Mouse (Mus musculus) MEL (cell line): Measurements from ENCODE around the gene Tgm2. TPM values are rescaled to one million over a fixed set of nuclear protein-coding genes. Genes with fewer than 3 reads are reported as not detected.

Experiments
- DNase-seq: peaks from one replicate; pipeline ENCODE4 v3.0.0; 2011; ENCODE audit warnings: low read depth, low spot score
- H3K27ac ChIP-seq: 2 replicates; pipeline ENCODE4 v1.5.1; 2012; ENCODE audit warnings: low read depth, mild to moderate bottlenecking, control low read depth, low read length, moderate library complexity; ENCODE audit not compliant: control insufficient read depth
- H3K27me3 ChIP-seq, 2 experiments: fragments of 150-350 bp in 1 of 2; sonication (generic) in 1 of 2; 2 replicates each; pipeline ENCODE4 v1.6.1; 2012; ENCODE audit warnings: low read length in 2 of 2, mild to moderate bottlenecking in 2 of 2, improper control_type of control experiment in 1 of 2, moderate library complexity in 1 of 2; ENCODE audit not compliant: insufficient read depth in 2 of 2, control insufficient read depth in 1 of 2
- H3K36me3 ChIP-seq, 2 experiments: 2 replicates each; pipeline ENCODE4 v1.6.1; 2012 to 2014; ENCODE audit warnings: low read length in 2 of 2, improper control_type of control experiment in 1 of 2, inconsistent platforms in 1 of 2, mild to moderate bottlenecking in 1 of 2; ENCODE audit not compliant: insufficient read depth in 2 of 2, control insufficient read depth in 1 of 2
- H3K4me1 ChIP-seq, 2 experiments: fragments of 150-350 bp in 1 of 2; sonication (generic) in 1 of 2; 2 replicates each; pipeline ENCODE4 v1.6.1; 2012; ENCODE audit warnings: low read length in 2 of 2, improper control_type of control experiment in 1 of 2, mild to moderate bottlenecking in 1 of 2; ENCODE audit not compliant: insufficient read depth in 2 of 2, control insufficient read depth in 1 of 2
- H3K4me3 ChIP-seq, 2 experiments: fragments of 150-350 bp in 1 of 2; sonication (generic) in 1 of 2; 2 replicates each; pipeline ENCODE4 v1.5.1; 2012; ENCODE audit warnings: low read depth in 2 of 2, low read length in 2 of 2, mild to moderate bottlenecking in 2 of 2, moderate library complexity in 2 of 2, control low read depth in 1 of 2, improper control_type of control experiment in 1 of 2; ENCODE audit not compliant: control insufficient read depth in 1 of 2, insufficient read depth in 1 of 2
- H3K79me2 ChIP-seq: 2 replicates; pipeline ENCODE4 v1.6.1; 2012; ENCODE audit warnings: mild to moderate bottlenecking, low read length, moderate library complexity; ENCODE audit not compliant: control insufficient read depth, poor library complexity, insufficient read depth
- H3K9ac ChIP-seq: 2 replicates; pipeline ENCODE4 v1.6.1; 2012; ENCODE audit warnings: low read depth, mild to moderate bottlenecking, control low read depth, low read length, moderate library complexity; ENCODE audit not compliant: control insufficient read depth, poor library complexity, severe bottlenecking
- H3K9me3 ChIP-seq: fragments of 150-350 bp; sonication (generic); replicated peaks from 2 replicates; pipeline ENCODE4 v1.6.1; 2012; ENCODE audit warnings: mild to moderate bottlenecking, low read length, improper control_type of control experiment, moderate library complexity; ENCODE audit not compliant: insufficient read depth
- BHLHE40 ChIP-seq: IDR thresholded peaks from 2 replicates; pipeline ENCODE4 v1.6.1; 2012; ENCODE audit warnings: low read depth, mild to moderate bottlenecking, inconsistent platforms, low read length, improper control_type of control experiment, borderline replicate concordance
- CHD1 ChIP-seq: IDR thresholded peaks from 2 replicates; pipeline ENCODE4 v1.6.1; 2012; ENCODE audit warnings: low read depth, mild to moderate bottlenecking, inconsistent platforms, low read length, improper control_type of control experiment
- CTCF ChIP-seq, 3 experiments: IDR thresholded peaks in 2 of 3; conservative IDR thresholded peaks in 1 of 3; 2 replicates each; pipeline ENCODE4 v1.5.1; 2011 to 2012; ENCODE audit warnings: low read length in 3 of 3, low read depth in 2 of 3, mild to moderate bottlenecking in 2 of 3, improper control_type of control experiment in 1 of 3, inconsistent platforms in 1 of 3, mixed read lengths in 1 of 3, moderate library complexity in 1 of 3; ENCODE audit not compliant: control insufficient read depth in 1 of 3, insufficient read depth in 1 of 3, poor library complexity in 1 of 3, severe bottlenecking in 1 of 3
- E2F4 ChIP-seq: IDR thresholded peaks from 2 replicates; pipeline ENCODE4 v1.6.1; 2011; ENCODE audit warnings: low read depth, low read length, improper control_type of control experiment, borderline replicate concordance
- ELF1 ChIP-seq: IDR thresholded peaks from 2 replicates; pipeline ENCODE4 v1.6.1; 2014; ENCODE audit warnings: low read depth, mild to moderate bottlenecking, inconsistent platforms, low read length, improper control_type of control experiment, moderate library complexity
- ETS1 ChIP-seq: IDR thresholded peaks from 2 replicates; pipeline ENCODE4 v1.6.1; 2012; ENCODE audit warnings: low read depth, mild to moderate bottlenecking, inconsistent platforms, low read length, improper control_type of control experiment, moderate library complexity
- GABPA ChIP-seq: IDR thresholded peaks from 2 replicates; pipeline ENCODE4 v1.6.1; 2012; ENCODE audit warnings: low read depth, mild to moderate bottlenecking, inconsistent platforms, low read length, improper control_type of control experiment, moderate library complexity
- GATA1 ChIP-seq: IDR thresholded peaks from 2 replicates; pipeline ENCODE4 v1.6.1; 2011; ENCODE audit warnings: low read depth, low read length, improper control_type of control experiment
- HCFC1 ChIP-seq: IDR thresholded peaks from 2 replicates; pipeline ENCODE4 v1.6.1; 2012; ENCODE audit warnings: low read depth, mild to moderate bottlenecking, inconsistent platforms, low read length, improper control_type of control experiment, moderate library complexity
- JUND ChIP-seq: IDR thresholded peaks from 2 replicates; pipeline ENCODE4 v1.6.1; 2011; ENCODE audit warnings: low read depth, mild to moderate bottlenecking, improper control_type of control experiment, low read length
- KAT2A ChIP-seq: conservative IDR thresholded peaks from 2 replicates; pipeline ENCODE4 v1.6.1; 2012; ENCODE audit warnings: low read depth, low read length, improper control_type of control experiment, inconsistent platforms
- MAFK ChIP-seq: IDR thresholded peaks from 2 replicates; pipeline ENCODE4 v1.6.1; 2011; ENCODE audit warnings: low read depth, mild to moderate bottlenecking, low read length, improper control_type of control experiment, borderline replicate concordance
- MAZ ChIP-seq: IDR thresholded peaks from 2 replicates; pipeline ENCODE4 v1.6.1; 2012; ENCODE audit warnings: low read depth, mild to moderate bottlenecking, inconsistent platforms, low read length, improper control_type of control experiment
- MEF2A ChIP-seq: IDR thresholded peaks from 2 replicates; pipeline ENCODE4 v1.6.1; 2014; ENCODE audit warnings: low read depth, mild to moderate bottlenecking, inconsistent platforms, low read length, improper control_type of control experiment; ENCODE audit not compliant: poor library complexity, insufficient replicate concordance, severe bottlenecking; ENCODE audit errors: extremely low read depth
- MXI1 ChIP-seq: IDR thresholded peaks from 2 replicates; pipeline ENCODE4 v1.6.1; 2011; ENCODE audit warnings: mild to moderate bottlenecking, low read depth, low read length, improper control_type of control experiment
- MYB ChIP-seq: IDR thresholded peaks from 2 replicates; pipeline ENCODE4 v1.6.1; 2011; ENCODE audit warnings: mild to moderate bottlenecking, low read depth, low read length, improper control_type of control experiment
- NELFE ChIP-seq: IDR thresholded peaks from 2 replicates; pipeline ENCODE4 v1.6.1; 2011; ENCODE audit warnings: low read depth, low read length, improper control_type of control experiment
- NRF1 ChIP-seq: IDR thresholded peaks from 2 replicates; pipeline ENCODE4 v1.6.1; 2014; ENCODE audit warnings: low read depth, mild to moderate bottlenecking, inconsistent platforms, low read length, improper control_type of control experiment, moderate library complexity; ENCODE audit not compliant: poor library complexity, insufficient read depth, severe bottlenecking
- POLR2A ChIP-seq, 2 experiments: IDR thresholded peaks; 2 replicates each; pipeline ENCODE4 v1.6.1; 2011 to 2012; ENCODE audit warnings: low read length in 2 of 2, mild to moderate bottlenecking in 2 of 2, control low read depth in 1 of 2, improper control_type of control experiment in 1 of 2, low read depth in 1 of 2, moderate library complexity in 1 of 2; ENCODE audit not compliant: control insufficient read depth in 1 of 2, insufficient read depth in 1 of 2, poor library complexity in 1 of 2
- POLR2AphosphoS2 ChIP-seq: IDR thresholded peaks from 2 replicates; pipeline ENCODE4 v1.6.1; 2011; ENCODE audit warnings: low read length, improper control_type of control experiment
- POLR2AphosphoS5 ChIP-seq: IDR thresholded peaks from 2 replicates; pipeline ENCODE4 v1.6.1; 2012; ENCODE audit warnings: low read depth, borderline replicate concordance, mild to moderate bottlenecking, inconsistent platforms, low read length, moderate library complexity, mixed read lengths
- RAD21 ChIP-seq: IDR thresholded peaks from 2 replicates; pipeline ENCODE4 v1.6.1; 2011; ENCODE audit warnings: mild to moderate bottlenecking, low read depth, low read length, improper control_type of control experiment
- SIN3A ChIP-seq: IDR thresholded peaks from 2 replicates; pipeline ENCODE4 v1.6.1; 2012; ENCODE audit warnings: low read length, improper control_type of control experiment, inconsistent platforms
- SMC3 ChIP-seq: IDR thresholded peaks from 2 replicates; pipeline ENCODE4 v1.6.1; 2011; ENCODE audit warnings: low read depth, low read length, improper control_type of control experiment
- TBP ChIP-seq: IDR thresholded peaks from 2 replicates; pipeline ENCODE4 v1.8.0; 2011; ENCODE audit warnings: low read depth, low read length, improper control_type of control experiment
- TCF12 ChIP-seq: IDR thresholded peaks from 2 replicates; pipeline ENCODE4 v1.6.1; 2014; ENCODE audit warnings: low read depth, mild to moderate bottlenecking, inconsistent platforms, low read length, improper control_type of control experiment, moderate library complexity
- UBTF ChIP-seq: IDR thresholded peaks from 2 replicates; pipeline ENCODE4 v1.6.1; 2012; ENCODE audit warnings: low read depth, mild to moderate bottlenecking, inconsistent platforms, low read length, improper control_type of control experiment, moderate library complexity, borderline replicate concordance; ENCODE audit not compliant: insufficient read depth
- USF1 ChIP-seq: IDR thresholded peaks from 2 replicates; pipeline ENCODE4 v1.6.1; 2014; ENCODE audit warnings: low read depth, mild to moderate bottlenecking, inconsistent platforms, low read length, improper control_type of control experiment, moderate library complexity
- USF2 ChIP-seq, 2 experiments: IDR thresholded peaks; 2 replicates each; pipeline ENCODE4 v1.6.1; 2011 to 2012; ENCODE audit warnings: improper control_type of control experiment in 2 of 2, low read length in 2 of 2, borderline replicate concordance in 1 of 2, inconsistent platforms in 1 of 2, low read depth in 1 of 2, mild to moderate bottlenecking in 1 of 2; ENCODE audit not compliant: insufficient read depth in 1 of 2
- ZKSCAN1 ChIP-seq: IDR thresholded peaks from 2 replicates; pipeline ENCODE4 v1.6.1; 2012; ENCODE audit warnings: low read depth, mild to moderate bottlenecking, inconsistent platforms, low read length, improper control_type of control experiment, moderate library complexity
- polyA plus RNA-seq, 2 experiments: library from polyadenylated mRNA; stranded (reverse) in 1 of 2; unstranded in 1 of 2; fragments of >175 nt in 1 of 2; fragments of >200 nt in 1 of 2; gene quantifications; 2 replicates each; pipeline versions ENCODE4 v1.2.1 to v1.2.4; 2012; ENCODE audit warnings: low replicate concordance in 2 of 2, low read depth in 1 of 2; ENCODE audit not compliant: insufficient read length in 2 of 2, insufficient read depth in 1 of 2, missing spikeins in 1 of 2
- total RNA-seq: library from RNA; depleted of rRNA; stranded (reverse); fragments of 300-350 nt; gene quantifications from 2 replicates; pipeline ENCODE4 v1.2.3, GENCODE M21; 2012

Tgm2 gene
- total and polyA plus RNA-seq, 3 experiments = 7.7 to 11.0 TPM; not detected in 1

GRCm38 (mm10) chr2:158077981-158078380 lies 68.3 kb downstream of the Tgm2 start:
- TF ChIP-seq USF1 = 0 out of 2 replicates have a peak, but pooled peaks have one; percentile 13
- TF ChIP-seq USF2 (IDR thresholded peaks at IDR 0.05; ENCODE audit: borderline replicate concordance in 1 of 2, insufficient read depth in 1 of 2, low read depth in 1 of 2, low read length in 2 of 2) = no peak
- TF ChIP-seq GABPA = no peak
- no peak for DNase-seq
- Histone ChIP-seq H3K4me1 (no peaks in the 10 kb centered on the region), H3K9me3 (no peaks in the 10 kb centered on the region), H3K79me2 (no peaks in the 10 kb centered on the region), H3K27ac (no peak overlapping the region), H3K36me3 (no peaks in the 10 kb centered on the region; a peak in 1 of 4 replicates), H3K27me3 (no peaks in the 10 kb centered on the region), H3K9ac (no peak overlapping the region), H3K4me3 (no peak overlapping the region)

GRCm38 (mm10) chr2:158076690-158077089 lies 69.5 kb downstream of the Tgm2 start:
- Histone ChIP-seq H3K27ac (no peak overlapping the region), H3K9me3 (no peaks in the 10 kb centered on the region)

GRCm38 (mm10) chr2:158074835-158075234 lies 71.4 kb downstream of the Tgm2 start:
- Histone ChIP-seq H3K4me3 (no peak overlapping the region), H3K4me1 (no peaks in the 10 kb centered on the region), H3K27ac (no peak overlapping the region), H3K9ac (no peak overlapping the region), H3K79me2 (no peaks in the 10 kb centered on the region), H3K36me3 (peaks cover 0 to 3% of the 10 kb centered on the region in 2 experiments; a peak in 2 of 4 replicates), H3K9me3 (no peaks in the 10 kb centered on the region), H3K27me3 (no peaks in the 10 kb centered on the region)
- no peak for DNase-seq
- TF ChIP-seq POLR2AphosphoS5 = no peak
- no peak for TF ChIP-seq POLR2A (IDR thresholded peaks at IDR 0.05; ENCODE audit: control insufficient read depth in 1 of 2, insufficient read depth in 1 of 2, low read depth in 1 of 2, low read length in 2 of 2, poor library complexity in 1 of 2)
- no peak for TF ChIP-seq MAZ
- no peak for TF ChIP-seq MAFK
- no peak for TF ChIP-seq BHLHE40
- no peak for TF ChIP-seq TBP
- no peak for TF ChIP-seq MYB
- no peak for TF ChIP-seq GATA1
- TF ChIP-seq JUND = no peak
- TF ChIP-seq UBTF = no peak
- TF ChIP-seq ETS1 = no peak
- TF ChIP-seq POLR2AphosphoS2 = no peak
- no peak for TF ChIP-seq ELF1
- no peak for TF ChIP-seq RAD21
- TF ChIP-seq KAT2A = no peak
- TF ChIP-seq E2F4 = no peak
- no peak for TF ChIP-seq HCFC1

More at GRCm38 (mm10) chr2:158076690-158077089, 69.5 kb downstream of the Tgm2 start:
- H3K79me2 ChIP-seq = no peaks in the 10 kb centered on the region
- TF ChIP-seq TCF12 = no peak
- no peak for TF ChIP-seq SIN3A
- TF ChIP-seq SMC3 = no peak
- no peak for TF ChIP-seq NELFE
- TF ChIP-seq USF2 (IDR thresholded peaks at IDR 0.05; ENCODE audit: borderline replicate concordance in 1 of 2, insufficient read depth in 1 of 2, low read depth in 1 of 2, low read length in 2 of 2) = no peak
- no peak for TF ChIP-seq ELF1
- no peak for TF ChIP-seq MAZ
- no peak for TF ChIP-seq USF1
- no peak for TF ChIP-seq ZKSCAN1
- no peak for TF ChIP-seq MEF2A
- no peak for TF ChIP-seq POLR2AphosphoS5
- no peak for TF ChIP-seq CHD1
- no peak for TF ChIP-seq NRF1
- no peak for TF ChIP-seq UBTF
- no peak for TF ChIP-seq CTCF (IDR thresholded peaks at IDR 0.05 in 2 of 3, conservative IDR thresholded peaks at IDR 0.05 in 1 of 3; ENCODE audit: control insufficient read depth in 1 of 3, insufficient read depth in 1 of 3, low read depth in 2 of 3, low read length in 3 of 3, poor library complexity in 1 of 3, severe bottlenecking in 1 of 3)
- no peak for TF ChIP-seq MXI1
- TF ChIP-seq E2F4 = no peak
- TF ChIP-seq, all 39 proteins: peak for 0
- Histone ChIP-seq H3K36me3 (no peaks in the 10 kb centered on the region; a peak in 1 of 4 replicates), H3K4me3 (no peak overlapping the region), H3K27me3 (no peaks in the 10 kb centered on the region), H3K9ac (no peak overlapping the region), H3K4me1 (no peaks in the 10 kb centered on the region)
- no peak for DNase-seq
